Mouse (Mus musculus) heart, embryonic 11.5 days (tissue): Measurements from ENCODE around the gene Gas2l2. TPM values are rescaled to one million over a fixed set of nuclear protein-coding genes. Genes with fewer than 3 reads are reported as not detected.
A peak's percentile ranks its signal among the peaks of the same experiment; 100 is the strongest.

Source experiments
- ATAC-seq: fragments of 200-750 bp; cut with Nextera tagmentation; replicated peaks from 2 replicates; pipeline ENCODE4 v1.8.0; 2017; ENCODE audit warnings: moderate library complexity; ENCODE audit not compliant: insufficient number of reproducible peaks, low FRiP score, low TSS enrichment
- H3K27ac ChIP-seq: fragments of 300-500 bp; sonication (generic); 2 replicates; pipeline ENCODE4 v1.5.1; 2014; ENCODE audit warnings: mild to moderate bottlenecking, low read depth, low read length
- H3K27me3 ChIP-seq: fragments of 300-500 bp; sonication (generic); 2 replicates; pipeline ENCODE4 v1.6.1; 2014; ENCODE audit warnings: mild to moderate bottlenecking, low read length, mixed read lengths; ENCODE audit not compliant: control insufficient read depth, insufficient read depth
- H3K36me3 ChIP-seq: fragments of 300-500 bp; sonication (generic); 2 replicates; pipeline ENCODE4 v1.6.1; 2014; ENCODE audit warnings: mild to moderate bottlenecking, low read length, moderate library complexity, mixed read lengths; ENCODE audit not compliant: control insufficient read depth, insufficient read depth
- H3K4me1 ChIP-seq: fragments of 300-500 bp; sonication (generic); 2 replicates; pipeline ENCODE4 v1.6.1; 2014; ENCODE audit warnings: low read length; ENCODE audit not compliant: control insufficient read depth, insufficient read depth
- H3K4me2 ChIP-seq: fragments of 300-500 bp; sonication (generic); 2 replicates; pipeline ENCODE4 v1.6.1; 2014; ENCODE audit warnings: mild to moderate bottlenecking, moderate library complexity
- H3K4me3 ChIP-seq: fragments of 300-500 bp; sonication (generic); 2 replicates; pipeline ENCODE4 v1.5.1; 2014; ENCODE audit warnings: low read depth, low read length
- H3K9ac ChIP-seq: fragments of 300-500 bp; sonication (generic); 2 replicates; pipeline ENCODE4 v1.6.1; 2014; ENCODE audit warnings: mild to moderate bottlenecking, low read depth, low read length, moderate library complexity
- H3K9me3 ChIP-seq: fragments of 300-500 bp; sonication (generic); replicated peaks from 2 replicates; pipeline ENCODE4 v1.6.1; 2016; ENCODE audit warnings: low read length; ENCODE audit not compliant: control insufficient read depth
- WGBS: fragments of 180-500 bp; shearing (Covaris S2); extraction: QIAGEN DNeasy Blood & Tissue Kit; methylation state at CpG from one replicate; pipeline ENCODE4 v1.1.7; 2014; ENCODE audit not compliant: insufficient replicate concordance; 5-methylcytosine and 5-hydroxymethylcytosine counted together
- polyA plus RNA-seq: library from polyadenylated mRNA; unstranded; fragments of >200 nt; fragmentation: Nextera tagmentation; extraction: Ambion mirVana; gene quantifications from 2 replicates; pipeline ENCODE4 v1.2.1, GENCODE M21; 2014

The Gas2l2 gene
- polyA plus RNA-seq, 1 experiment from 2014 or later = 0.10 TPM

DNA sequence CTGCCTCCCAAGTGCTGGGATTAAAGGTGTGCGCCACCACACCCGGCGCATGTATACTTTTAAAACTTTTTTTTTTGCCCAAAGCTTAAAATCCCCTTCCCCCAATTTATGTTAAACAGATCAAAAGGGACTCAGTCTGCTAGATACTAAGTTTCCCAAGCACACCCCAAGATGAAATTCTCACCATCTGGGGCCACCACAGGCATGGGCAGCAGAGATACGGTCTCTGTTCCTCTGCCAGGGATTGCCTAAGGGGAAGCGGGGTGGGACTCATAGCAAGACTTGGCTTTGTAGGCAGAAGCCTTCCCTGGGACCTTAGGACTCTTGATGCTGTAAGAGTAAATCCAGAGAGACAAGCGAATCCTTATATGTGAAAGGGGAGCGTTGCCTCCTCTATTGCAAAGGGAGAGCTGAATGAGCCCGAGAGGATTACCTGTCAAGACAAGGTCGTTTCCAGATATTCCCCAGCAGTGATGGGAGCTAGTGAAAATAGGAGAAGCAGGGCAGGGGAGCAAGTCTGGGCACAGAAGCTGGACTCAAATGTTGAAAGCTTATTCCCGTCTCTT, 32.3 kb upstream of the Gas2l2 start:
- H3K9me3 ChIP-seq = no peaks in the 10 kb centered on the region
- no peak overlapping the region for H3K9ac ChIP-seq
- H3K36me3 ChIP-seq = no peaks in the 10 kb centered on the region
- peaks cover 27% of the 10 kb centered on the region for H3K27me3 ChIP-seq
- no peak for ATAC-seq
- 73% methylated on average over 10 of the region's 10 CpGs for WGBS
- peak overlapping the region; percentile 86 for H3K4me2 ChIP-seq
- peaks cover 20% of the 10 kb centered on the region for H3K4me1 ChIP-seq
- peak overlapping the region; percentile 65 for H3K4me3 ChIP-seq
- no peak overlapping the region for H3K27ac ChIP-seq

DNA sequence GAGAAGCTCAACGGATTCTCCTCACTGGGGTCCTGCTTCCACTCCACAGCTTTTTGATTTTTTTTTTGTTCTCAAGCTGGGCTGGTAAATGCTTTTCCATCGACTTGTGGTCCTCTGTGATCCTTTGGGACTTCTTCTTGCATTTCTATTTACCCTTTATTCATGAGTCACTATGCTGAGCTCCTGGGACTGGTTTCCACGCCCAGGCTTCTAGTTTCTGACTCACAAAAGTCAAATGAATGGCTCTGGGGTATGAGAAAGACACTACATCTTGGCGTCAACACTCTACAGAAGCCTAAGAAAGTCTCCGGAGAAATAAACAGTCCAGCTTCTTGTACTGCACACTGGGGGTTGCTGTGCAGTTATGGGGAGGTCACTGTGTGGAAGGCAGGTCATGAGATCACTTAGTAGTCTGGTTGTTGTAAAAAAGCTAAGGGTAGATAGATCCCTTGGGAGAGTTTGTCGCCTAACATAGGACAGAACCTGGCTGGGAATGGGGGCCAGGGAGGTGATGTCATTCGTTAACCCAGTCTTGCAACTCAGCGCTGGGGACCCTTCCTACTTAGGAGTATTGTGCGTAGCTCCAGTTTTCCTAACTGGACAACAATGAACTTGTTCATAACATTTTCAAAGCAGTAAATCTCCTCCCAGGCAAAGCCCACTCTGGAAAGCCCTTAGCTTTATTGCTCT, 28.8 kb upstream of the Gas2l2 start:
- Histone ChIP-seq H3K27me3 (peaks cover 7% of the 10 kb centered on the region), H3K4me2 (no peak overlapping the region), H3K27ac (no peak overlapping the region), H3K36me3 (no peaks in the 10 kb centered on the region), H3K9ac (no peak overlapping the region), H3K9me3 (no peaks in the 10 kb centered on the region), H3K4me3 (no peak overlapping the region), H3K4me1 (peaks cover 30% of the 10 kb centered on the region)
- 56% methylated on average over 9 of the region's 9 CpGs for WGBS
- ATAC-seq = no peak

DNA sequence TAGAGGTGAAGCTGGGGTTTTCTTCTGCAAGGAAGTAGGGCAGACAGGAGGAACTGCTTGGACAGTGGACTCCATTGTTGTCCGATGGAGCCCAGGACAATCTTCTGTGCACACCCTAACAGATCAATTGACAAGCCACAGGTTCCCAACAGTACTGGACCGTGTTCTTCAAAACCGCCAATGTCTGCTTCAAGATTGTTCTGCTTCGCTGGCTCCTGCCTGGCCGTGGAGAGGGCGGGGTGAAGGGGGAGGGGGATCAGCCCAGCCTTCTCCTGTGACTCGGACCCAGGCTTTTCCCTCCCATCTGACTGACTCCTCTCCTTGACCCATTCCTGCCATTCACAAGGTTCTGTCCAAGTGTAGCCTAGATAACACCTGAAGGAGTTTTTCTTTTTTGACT, 28.0 kb upstream of the Gas2l2 start:
- Histone ChIP-seq H3K4me1 (peaks cover 27% of the 10 kb centered on the region), H3K4me2 (no peak overlapping the region), H3K27ac (no peak overlapping the region), H3K4me3 (no peak overlapping the region), H3K9me3 (no peaks in the 10 kb centered on the region), H3K36me3 (no peaks in the 10 kb centered on the region), H3K9ac (no peak overlapping the region), H3K27me3 (peaks cover 7% of the 10 kb centered on the region)
- no peak for ATAC-seq
- WGBS = 33% methylated on average over 7 of the region's 7 CpGs

DNA sequence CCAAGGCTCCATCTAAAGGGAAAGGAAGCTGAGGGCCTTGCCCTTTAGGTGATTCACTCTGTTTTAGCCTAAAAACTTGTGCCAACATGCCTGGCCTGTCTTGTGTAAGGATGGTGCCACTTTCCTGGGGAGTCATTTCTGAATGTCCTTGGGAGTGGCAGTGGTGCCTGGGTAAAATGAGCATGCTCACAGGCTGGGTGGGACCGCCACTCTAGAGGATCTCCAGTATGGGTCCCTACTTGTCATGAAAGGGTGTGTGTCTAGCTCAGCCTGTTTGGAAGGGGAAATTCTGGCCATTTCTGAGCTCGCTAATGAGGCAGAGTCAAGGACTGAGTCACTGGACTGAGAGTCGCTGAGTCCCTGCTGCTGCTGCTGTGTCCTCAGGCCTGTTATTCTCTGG, 26.4 kb upstream of the Gas2l2 start:
- ATAC-seq = no peak
- 71% methylated on average over 3 of the region's 3 CpGs for WGBS
- no peak overlapping the region for H3K4me2 ChIP-seq
- H3K9me3 ChIP-seq = no peaks in the 10 kb centered on the region
- H3K4me3 ChIP-seq = no peak overlapping the region
- no peaks in the 10 kb centered on the region; the same call in 1 of the 2 replicates for H3K27me3 ChIP-seq
- no peak overlapping the region for H3K27ac ChIP-seq
- no peaks in the 10 kb centered on the region for H3K36me3 ChIP-seq
- H3K9ac ChIP-seq = no peak overlapping the region
- peaks cover 24% of the 10 kb centered on the region for H3K4me1 ChIP-seq

DNA sequence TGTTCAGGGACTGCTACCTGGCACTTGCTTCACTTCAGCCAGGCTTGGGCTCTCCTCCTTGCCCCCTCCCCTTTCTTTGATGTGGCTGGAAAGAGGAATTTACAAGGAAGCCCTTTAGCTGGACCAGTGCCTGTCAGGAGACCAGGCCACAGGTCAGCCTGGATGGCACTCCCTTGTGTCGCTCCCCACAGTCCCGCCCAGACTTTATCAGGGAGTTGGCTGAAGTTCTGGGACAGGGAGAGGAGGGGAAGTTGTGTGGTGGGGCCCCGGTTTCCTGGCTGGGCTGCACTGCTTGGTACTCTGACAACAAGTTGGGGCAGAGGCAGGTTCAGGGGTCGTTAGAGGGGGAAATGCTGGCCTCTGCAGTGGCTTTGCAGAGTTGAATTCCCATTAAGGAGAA, 25.3 kb upstream of the Gas2l2 start:
- 0 out of 2 replicates have a peak overlapping the region, but pooled peaks have one; percentile 12 for H3K4me2 ChIP-seq
- ATAC-seq = peak; percentile 40; the same call in 1 of the 2 replicates
- H3K27me3 ChIP-seq = no peaks in the 10 kb centered on the region; the same call in 1 of the 2 replicates
- H3K4me3 ChIP-seq = no peak overlapping the region
- no peaks in the 10 kb centered on the region for H3K9me3 ChIP-seq
- WGBS = 8% methylated on average over 4 of the region's 4 CpGs
- H3K4me1 ChIP-seq = peaks cover 27% of the 10 kb centered on the region
- no peak overlapping the region for H3K27ac ChIP-seq
- no peaks in the 10 kb centered on the region for H3K36me3 ChIP-seq
- no peak overlapping the region for H3K9ac ChIP-seq

DNA sequence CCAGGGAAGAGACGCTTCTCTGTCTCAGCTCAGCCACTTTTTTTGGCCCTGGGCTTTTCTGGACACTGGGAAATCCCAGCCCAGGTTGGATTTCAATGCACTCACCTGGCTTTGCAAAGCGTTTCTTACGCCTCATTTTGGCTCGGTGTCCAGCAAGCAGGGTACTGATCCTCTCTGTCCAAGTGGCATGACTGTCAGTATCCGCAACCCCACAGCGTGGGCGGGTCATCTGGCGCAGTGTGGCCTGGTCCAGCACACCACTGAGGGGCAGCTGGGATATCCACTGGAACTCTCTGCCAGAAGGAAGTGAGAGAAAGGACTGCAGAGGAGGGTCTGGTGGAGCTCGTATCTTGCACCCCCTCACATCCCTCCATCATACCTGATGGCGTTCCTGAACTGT, 22.0 kb upstream of the Gas2l2 start:
- ATAC-seq = no peak
- no peak overlapping the region for H3K4me2 ChIP-seq

DNA sequence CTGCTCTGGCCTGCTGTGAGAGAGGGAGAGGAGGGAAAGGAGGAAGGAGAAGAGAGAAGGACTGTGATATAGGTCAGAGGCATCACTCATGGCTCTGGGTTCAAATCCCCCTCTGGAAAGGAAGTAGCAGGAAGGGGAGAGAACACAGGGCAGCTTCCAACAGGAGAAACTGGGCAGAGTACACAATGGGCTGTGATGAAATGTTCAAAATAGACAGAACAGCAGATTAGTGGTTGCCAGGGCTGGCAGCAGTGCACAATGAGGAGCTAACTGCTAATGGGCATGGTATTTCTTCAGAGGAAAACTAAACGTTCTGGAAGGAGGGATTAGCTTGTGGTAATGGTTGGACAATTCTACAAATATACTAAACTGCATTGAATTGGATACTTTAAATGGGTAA, 21.3 kb upstream of the Gas2l2 start:
- H3K9ac ChIP-seq = no peak overlapping the region
- ATAC-seq = no peak
- H3K9me3 ChIP-seq = no peaks in the 10 kb centered on the region
- H3K4me3 ChIP-seq = no peak overlapping the region
- H3K4me2 ChIP-seq = no peak overlapping the region
- 36% methylated on average over 1 of the region's 1 CpGs for WGBS
- H3K36me3 ChIP-seq = no peaks in the 10 kb centered on the region
- peaks cover 48% of the 10 kb centered on the region for H3K4me1 ChIP-seq
- H3K27me3 ChIP-seq = peaks cover 1% of the 10 kb centered on the region; the same call in 1 of the 2 replicates
- no peak overlapping the region for H3K27ac ChIP-seq

More for the DNA sequence above, 22.0 kb upstream of the Gas2l2 start:
- Histone ChIP-seq H3K9ac (no peak overlapping the region), H3K36me3 (no peaks in the 10 kb centered on the region), H3K4me3 (no peak overlapping the region), H3K4me1 (peaks cover 49% of the 10 kb centered on the region), H3K9me3 (no peaks in the 10 kb centered on the region), H3K27ac (no peak overlapping the region), H3K27me3 (no peaks in the 10 kb centered on the region)
- 84% methylated on average over 10 of the region's 10 CpGs for WGBS

DNA sequence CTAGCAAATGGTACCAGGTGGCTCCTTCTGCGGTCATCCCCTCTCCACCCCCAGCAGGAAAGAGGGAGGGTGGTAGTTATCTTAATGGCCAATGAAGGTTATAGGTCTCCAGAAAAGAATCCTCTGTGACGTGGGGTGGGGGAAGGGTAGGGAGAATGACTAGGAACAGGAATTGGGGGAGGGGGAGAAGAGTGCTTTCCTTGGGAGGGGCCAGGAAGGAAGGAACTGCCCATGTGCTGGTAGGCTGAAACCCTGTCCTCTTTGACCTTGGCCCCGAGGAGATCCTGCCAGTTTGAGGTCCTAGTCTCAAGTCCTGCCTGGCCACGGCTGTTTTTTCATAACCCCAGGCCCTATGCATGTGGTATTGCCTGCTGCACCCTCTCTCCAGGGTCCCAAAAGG, 20.0 kb upstream of the Gas2l2 start:
- Histone ChIP-seq H3K4me2 (no peak overlapping the region), H3K4me3 (no peak overlapping the region), H3K9ac (no peak overlapping the region), H3K4me1 (peaks cover 42% of the 10 kb centered on the region), H3K27ac (peak overlapping the region; percentile 25; the same call in 1 of the 2 replicates), H3K9me3 (no peaks in the 10 kb centered on the region), H3K27me3 (peaks cover 3% of the 10 kb centered on the region; the same call in 1 of the 2 replicates), H3K36me3 (no peaks in the 10 kb centered on the region)
- 31% methylated on average over 4 of the region's 4 CpGs for WGBS
- peak; percentile 40; the same call in 1 of the 2 replicates for ATAC-seq

DNA sequence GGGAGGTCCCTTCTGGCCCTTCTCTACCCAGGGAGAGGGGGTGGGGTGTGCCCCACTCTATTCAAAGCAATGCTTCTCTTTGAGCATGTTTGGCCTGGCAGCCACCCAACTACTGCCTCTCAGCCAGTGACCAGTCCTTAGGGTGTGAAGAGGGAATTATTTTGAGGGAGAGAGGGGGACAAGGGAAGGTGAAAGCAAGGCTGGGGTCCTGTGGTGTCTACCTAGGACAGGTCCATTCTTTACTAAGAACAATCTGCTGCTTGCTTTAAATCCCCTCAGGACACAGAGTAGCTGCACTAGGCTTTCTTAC, 19.6 kb upstream of the Gas2l2 start:
- H3K9ac ChIP-seq = no peak overlapping the region
- H3K27ac ChIP-seq = peak overlapping the region; percentile 73
- ATAC-seq = peak; percentile 54
- no peaks in the 10 kb centered on the region for H3K36me3 ChIP-seq
- H3K27me3 ChIP-seq = peaks cover 6% of the 10 kb centered on the region
- H3K4me2 ChIP-seq = no peak overlapping the region; the same call in 1 of the 2 replicates
- H3K4me3 ChIP-seq = no peak overlapping the region
- no peaks in the 10 kb centered on the region for H3K9me3 ChIP-seq
- H3K4me1 ChIP-seq = peaks cover 42% of the 10 kb centered on the region
